Mouse (Mus musculus): ENCODE results near the gene Lmod2. TPM values are rescaled to one million over a fixed set of nuclear protein-coding genes. Genes with fewer than 3 reads are reported as not detected.

Gene Lmod2
- polyA plus RNA-seq, 1 experiment = not detected

DNA sequence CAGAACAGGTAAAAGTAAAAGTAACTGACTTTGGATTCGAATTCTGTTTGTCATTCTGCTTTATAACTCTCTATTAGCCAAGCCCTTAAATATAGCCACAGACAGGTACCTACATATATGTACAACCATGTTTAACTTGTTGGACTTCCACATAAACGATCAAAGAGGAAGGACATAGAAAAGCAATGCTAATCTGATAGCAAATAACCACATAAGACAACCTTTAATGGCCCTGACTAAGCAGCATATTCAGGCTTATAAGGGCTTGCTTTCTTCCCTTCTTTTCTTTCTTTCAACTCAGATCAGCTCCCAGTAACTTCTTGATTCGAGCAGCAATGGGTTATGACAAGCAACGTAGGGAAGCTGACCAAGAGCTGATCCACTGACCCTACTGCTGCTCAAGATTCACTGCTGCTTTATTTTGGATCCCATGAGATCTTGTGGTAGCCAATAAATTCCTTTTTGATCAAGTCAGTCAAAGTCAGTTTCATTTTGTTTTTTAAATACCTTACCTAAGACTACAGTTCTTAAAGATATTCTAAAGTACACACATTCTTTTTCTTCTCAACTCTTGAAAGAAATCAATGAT, 49.6 kb downstream of the Lmod2 start:
- Histone ChIP-seq H3K4me1 (peaks cover 71% of the 10 kb centered on the region), H3K27me3 (replicated peaks) (no peaks in the 10 kb centered on the region), H3K4me3 (replicated peaks) (peak overlapping the region; percentile 42), H3K36me3 (replicated peaks; ENCODE audit: low read length) (peaks cover 42% of the 10 kb centered on the region), H3K9me3 (no peaks in the 10 kb centered on the region)
- TF ChIP-seq FLI1 (IDR thresholded peaks at IDR 0.05; ENCODE audit: low read length) (no peak), GATA1 (IDR thresholded peaks at IDR 0.05; ENCODE audit: borderline replicate concordance, low read length) (no peak)

DNA sequence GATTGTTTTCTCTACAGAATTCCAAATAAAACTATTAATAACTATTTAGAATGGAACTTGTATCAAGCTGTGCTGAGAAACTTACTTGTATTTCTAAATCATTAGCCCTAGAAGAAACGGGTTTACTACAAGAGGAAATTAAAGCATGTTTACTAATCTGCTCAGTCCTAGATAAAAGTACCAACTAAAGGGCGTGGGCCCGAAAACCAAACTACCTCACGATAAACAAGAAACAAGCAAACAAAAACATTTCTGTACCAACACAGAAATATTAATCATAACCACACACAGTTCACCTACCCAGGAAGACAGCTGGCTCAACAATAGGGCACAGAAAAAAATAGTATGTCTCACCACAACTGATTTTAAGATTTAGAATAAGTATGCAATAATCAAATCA, 50.8 kb downstream of the Lmod2 start:
- peaks cover 68% of the 10 kb centered on the region for H3K4me1 ChIP-seq
- no peaks in the 10 kb centered on the region for H3K9me3 ChIP-seq
- H3K4me3 ChIP-seq (replicated peaks) = no peak overlapping the region
- peaks cover 40% of the 10 kb centered on the region for H3K36me3 ChIP-seq (replicated peaks; ENCODE audit: low read length)
- TF ChIP-seq FLI1 (IDR thresholded peaks at IDR 0.05; ENCODE audit: low read length) (no peak), GATA1 (IDR thresholded peaks at IDR 0.05; ENCODE audit: borderline replicate concordance, low read length) (no peak)
- no peaks in the 10 kb centered on the region for H3K27me3 ChIP-seq (replicated peaks)

- TF ChIP-seq GATA1 (IDR thresholded peaks at IDR 0.05; ENCODE audit: borderline replicate concordance, low read length) (no peak), FLI1 (IDR thresholded peaks at IDR 0.05; ENCODE audit: low read length) (no peak)
- Histone ChIP-seq H3K4me3 (replicated peaks) (no peak overlapping the region), H3K36me3 (replicated peaks; ENCODE audit: low read length) (peaks cover 24% of the 10 kb centered on the region), H3K9me3 (no peaks in the 10 kb centered on the region), H3K4me1 (peaks cover 59% of the 10 kb centered on the region), H3K27me3 (replicated peaks) (no peaks in the 10 kb centered on the region)
Observed at GRCm38 (mm10) chr6:24650719-24651118, 53.2 kb downstream of the Lmod2 start.

GRCm38 (mm10) chr6:24651538-24651937, 54.0 kb downstream of the Lmod2 start:
- Histone ChIP-seq H3K4me3 (replicated peaks) (no peak overlapping the region), H3K36me3 (replicated peaks; ENCODE audit: low read length) (peaks cover 28% of the 10 kb centered on the region), H3K27me3 (replicated peaks) (no peaks in the 10 kb centered on the region), H3K9me3 (no peaks in the 10 kb centered on the region), H3K4me1 (peaks cover 63% of the 10 kb centered on the region)
- TF ChIP-seq FLI1 (IDR thresholded peaks at IDR 0.05; ENCODE audit: low read length) = no peak

Other genes with a start within 250 kb of the Lmod2 start
- not detected in 2 replicates for gene Iqub, start 82.7 kb upstream of the Lmod2 start, polyA plus RNA-seq (2012; ENCODE audit: insufficient read depth, low replicate concordance)
- gene Ndufa5, start 69.7 kb upstream of the Lmod2 start, polyA plus RNA-seq (2012; ENCODE audit: insufficient read depth, low replicate concordance) = 4.3 TPM in 1 of 2 replicates, not detected in the other
- not detected in 2 replicates for gene Asb15, start 69.6 kb upstream of the Lmod2 start, polyA plus RNA-seq (2012; ENCODE audit: insufficient read depth, low replicate concordance)
- 9.5 and 10.5 TPM in 2 replicates for gene Wasl, start 67.2 kb downstream of the Lmod2 start, polyA plus RNA-seq (2012; ENCODE audit: insufficient read depth, low replicate concordance)
- 0.63 TPM in 1 of 2 replicates, not detected in the other for gene Hyal6, start 135.5 kb downstream of the Lmod2 start, polyA plus RNA-seq (2012; ENCODE audit: insufficient read depth, low replicate concordance)
- not detected in 2 replicates for gene Hyal4, start 150.6 kb downstream of the Lmod2 start, polyA plus RNA-seq (2012; ENCODE audit: insufficient read depth, low replicate concordance)
- gene Spam1, start 193.4 kb downstream of the Lmod2 start, polyA plus RNA-seq (2012; ENCODE audit: insufficient read depth, low replicate concordance) = not detected in 2 replicates